Mouse (Mus musculus) R1 (cell line): Measurements from ENCODE around the gene Lrrc9.
A peak's percentile ranks its signal among the peaks of the same experiment; 100 is the strongest.

ENCODE experiments used
- DNase-seq: peaks from one replicate; pipeline ENCODE4 v3.0.0-alpha.2; 2018; ENCODE audit warnings: low read depth, low spot score

Gene Lrrc9

GRCm38 (mm10) chr12:72467789-72468188 lies 26.1 kb downstream of the Lrrc9 start:
- no peak for DNase-seq

GRCm38 (mm10) chr12:72476773-72477450 lies 35.2 kb downstream of the Lrrc9 start:
- no peak for DNase-seq

- DNase-seq, result no peak
Observed at GRCm38 (mm10) chr12:72482226-72482625, 40.6 kb downstream of the Lrrc9 start.

- DNase-seq, result no peak
Observed at GRCm38 (mm10) chr12:72484872-72485271, 43.2 kb downstream of the Lrrc9 start.

- DNase-seq, result no peak
Observed at GRCm38 (mm10) chr12:72487498-72487897, 45.8 kb downstream of the Lrrc9 start.

GRCm38 (mm10) chr12:72489995-72490394 lies 48.3 kb downstream of the Lrrc9 start:
- no peak for DNase-seq

GRCm38 (mm10) chr12:72491063-72491719 lies 49.5 kb downstream of the Lrrc9 start:
- no peak for DNase-seq

GRCm38 (mm10) chr12:72496866-72497600 lies 55.4 kb downstream of the Lrrc9 start:
- DNase-seq, result peak; percentile 13

GRCm38 (mm10) chr12:72509606-72510005 lies 67.9 kb downstream of the Lrrc9 start:
- DNase-seq, result no peak

GRCm38 (mm10) chr12:72515446-72515845 lies 73.8 kb downstream of the Lrrc9 start:
- DNase-seq, result peak; percentile 33

- DNase-seq, result no peak
Observed at GRCm38 (mm10) chr12:72518114-72518728, 76.6 kb downstream of the Lrrc9 start.

- DNase-seq, result no peak
Observed at GRCm38 (mm10) chr12:72519352-72519751, 77.7 kb downstream of the Lrrc9 start.

- DNase-seq, result no peak
Observed at GRCm38 (mm10) chr12:72519855-72520254, 78.2 kb downstream of the Lrrc9 start.

GRCm38 (mm10) chr12:72520645-72521044 lies 79.0 kb downstream of the Lrrc9 start:
- peak; percentile 79 for DNase-seq

GRCm38 (mm10) chr12:72525588-72525987 lies 83.9 kb downstream of the Lrrc9 start:
- DNase-seq, result no peak

GRCm38 (mm10) chr12:72532303-72532702 lies 90.6 kb downstream of the Lrrc9 start:
- DNase-seq, result no peak

- DNase-seq, result no peak
Observed at GRCm38 (mm10) chr12:72533986-72534385, 92.3 kb downstream of the Lrrc9 start.

GRCm38 (mm10) chr12:72535599-72535998 lies 93.9 kb downstream of the Lrrc9 start:
- DNase-seq, result no peak

GRCm38 (mm10) chr12:72536021-72536597 lies 94.4 kb downstream of the Lrrc9 start, which contains the start of gene Pcnx4:
TSS of gene Pcnx4 (plus strand) at chr12:72536383.
- DNase-seq, result peak; percentile 99

- no peak for DNase-seq
Observed at GRCm38 (mm10) chr12:72538571-72538970, 96.9 kb downstream of the Lrrc9 start.

- no peak for DNase-seq
Observed at GRCm38 (mm10) chr12:72554347-72554746, 112.7 kb downstream of the Lrrc9 start.
